Mouse (Mus musculus) heart, adult 2 months (tissue): ENCODE results near the gene Med20.

ENCODE experiments used
- CTCF ChIP-seq: fragments of 200-600 bp; IDR thresholded peaks from 2 replicates; pipeline ENCODE4 v1.8.1; 2022; ENCODE audit warnings: antibody characterized with exemption, mild to moderate bottlenecking, moderate library complexity
- EP300 ChIP-seq: fragments of 200-500 bp; IDR thresholded peaks from 2 replicates; pipeline ENCODE4 v1.6.1; 2011; ENCODE audit warnings: low read depth, low read length, control low read depth; ENCODE audit not compliant: insufficient read depth
- POLR2A ChIP-seq: fragments of 200-500 bp; IDR thresholded peaks from 2 replicates; pipeline ENCODE4 v1.6.1; 2011; ENCODE audit warnings: mild to moderate bottlenecking, low read depth, low read length, control low read depth; ENCODE audit not compliant: insufficient read depth

DNA sequence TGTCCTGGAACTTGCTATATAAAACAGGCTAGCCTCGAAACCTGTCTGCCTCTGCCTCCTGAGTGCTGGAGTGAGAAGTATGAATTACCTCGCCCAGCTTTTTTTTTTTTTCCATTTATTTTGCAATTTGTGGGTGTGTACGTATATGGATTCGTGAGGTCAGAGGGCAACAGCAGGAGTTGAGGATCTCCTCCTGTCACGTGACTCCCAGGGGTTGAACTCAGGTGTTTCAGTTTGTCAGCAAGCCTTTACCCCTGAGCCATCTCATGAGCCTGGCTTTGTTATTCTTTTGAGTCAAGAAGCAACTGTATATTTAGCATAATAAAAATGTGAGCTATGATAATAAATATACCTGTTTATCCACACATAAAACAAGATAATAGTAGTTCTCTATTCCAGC lies 44.3 kb downstream of the Med20 start:
- TF ChIP-seq EP300 (no peak), CTCF (no peak), POLR2A (no peak)
